Mouse (Mus musculus): ENCODE measurements at regions not wholly inside any gene's neighbourhood (a gene's known extent, or its start where the extent isn't known, plus 50 kb on each side); places are given as distances from the start of the nearest gene placed in this dataset.

DNA sequence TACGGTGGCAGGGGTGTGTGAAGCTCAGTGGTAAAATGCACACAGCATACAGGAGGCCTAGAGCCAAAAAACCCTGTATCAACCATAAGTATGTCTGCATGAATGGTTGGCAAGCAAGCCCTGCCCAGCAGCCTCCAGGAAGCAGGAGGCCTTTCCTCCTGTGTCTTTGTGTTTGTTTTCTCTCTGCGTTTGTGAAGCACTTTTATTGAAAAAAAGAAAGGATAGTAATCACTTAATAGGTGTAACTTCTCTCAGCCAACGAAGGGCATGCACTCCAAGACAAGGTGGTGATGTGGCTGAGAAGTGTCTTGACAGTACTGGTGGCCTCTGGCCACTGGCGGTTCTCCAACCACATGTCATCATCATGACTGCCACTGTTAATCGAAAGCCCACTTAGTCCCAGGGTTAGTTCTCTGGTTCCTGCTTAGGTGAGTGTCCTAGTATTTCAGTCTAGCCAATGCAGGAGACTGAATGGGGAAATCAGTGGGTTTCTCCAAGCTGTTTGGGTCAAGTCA is 66.5 kb upstream of the Polg start:
- TF ChIP-seq TAL1 (IDR thresholded peaks at IDR 0.05; ENCODE audit: low read length) = no peak
- no peak for TF ChIP-seq GATA1 (IDR thresholded peaks at IDR 0.05; ENCODE audit: low read length)
